8 mouse cellular contexts compared by ENCODE assay signal in the genomic region with DNA sequence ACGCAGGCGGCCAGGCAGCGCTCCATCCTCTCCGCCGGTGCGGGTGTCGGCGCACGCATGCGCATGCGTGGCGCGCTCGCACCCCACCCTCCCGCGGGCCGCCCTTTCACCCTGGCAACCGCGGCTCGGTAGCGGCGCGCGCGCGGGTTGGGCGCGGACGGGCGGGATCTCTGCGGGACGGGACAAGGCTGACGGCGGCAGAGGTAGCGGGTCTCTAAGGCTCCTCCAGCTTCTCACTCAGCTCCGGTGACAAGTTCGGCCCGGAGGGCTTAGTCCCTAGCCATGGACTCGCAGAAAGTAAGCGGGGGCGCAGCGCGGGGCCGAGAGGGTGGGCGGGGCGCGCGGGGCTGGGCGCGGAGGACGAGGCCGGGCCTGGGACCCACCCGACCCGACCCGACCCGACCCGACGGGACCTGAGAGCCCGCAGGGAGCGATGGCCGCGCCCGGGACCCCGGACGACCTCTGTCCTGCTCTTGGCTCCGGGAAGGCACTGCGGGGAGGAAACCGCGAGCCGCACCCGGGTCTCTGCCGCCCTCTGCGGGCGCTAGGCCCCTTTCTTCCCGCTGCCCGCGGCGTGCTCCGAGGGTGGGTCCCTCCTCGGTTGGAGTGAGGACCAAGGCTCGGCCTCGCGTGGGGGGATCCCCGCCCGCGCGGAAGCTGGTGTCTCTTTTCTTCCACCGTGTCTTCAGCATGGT. TPM values are rescaled to one million over a fixed set of nuclear protein-coding genes. Genes with fewer than 3 reads are reported as not detected.
A peak's percentile ranks its signal among the peaks of the same experiment; 100 is the strongest.
DNase-seq lines count a peak whose midpoint lies in the region; ATAC-seq and TF ChIP-seq lines count a peak whose summit lies in the region.

Gene Fsd1l (plus strand): TSS at position 156 of the 695 bp plus-strand sequence.

- peaks cover 10% of the 10 kb centered on the region; the same call in 1 of the 2 replicates for H3K27me3 ChIP-seq in heart, embryonic 13.5 days (replicated peaks)
- H3K27me3 ChIP-seq in kidney, postnatal 0 days (ENCODE audit: insufficient read depth, low read length) = no peaks in the 10 kb centered on the region
- peaks cover 44% of the 10 kb centered on the region for H3K27me3 ChIP-seq in liver, embryonic 12.5 days (replicated peaks)
- H3K27me3 ChIP-seq in stomach, embryonic 14.5 days (ENCODE audit: control insufficient read depth, insufficient read depth, low read length) = no peaks in the 10 kb centered on the region

- peak within 1 kb of the TSS; percentile 90 for H3K9ac ChIP-seq in heart, embryonic 13.5 days
- H3K9ac ChIP-seq in kidney, postnatal 0 days (ENCODE audit: low read depth, low read length) = peak within 1 kb of the TSS; percentile 79
- H3K9ac ChIP-seq in liver, embryonic 12.5 days = peak within 1 kb of the TSS; percentile 59
- H3K9ac ChIP-seq in stomach, embryonic 14.5 days (replicated peaks; ENCODE audit: low read depth, low read length) = peak within 1 kb of the TSS; percentile 72

- H3K4me1 ChIP-seq in brown adipose tissue, adult 24 weeks (ENCODE audit: control insufficient read depth, insufficient read depth, insufficient read length, low read length) = no peaks in the 10 kb centered on the region
- H3K4me1 ChIP-seq in heart, embryonic 13.5 days = peaks cover 16% of the 10 kb centered on the region; the same call in 1 of the 2 replicates
- H3K4me1 ChIP-seq in kidney, postnatal 0 days (replicated peaks; ENCODE audit: insufficient read depth, low read length) = no peaks in the 10 kb centered on the region
- H3K4me1 ChIP-seq in liver, embryonic 12.5 days = peaks cover 12% of the 10 kb centered on the region; the same call in 1 of the 2 replicates
- no peaks in the 10 kb centered on the region for H3K4me1 ChIP-seq in stomach, embryonic 14.5 days (ENCODE audit: control insufficient read depth, insufficient read depth, low read length)

- ATAC-seq in erythroid progenitor cell, adult 5-6 weeks (replicated peaks; ENCODE audit: low FRiP score, poor library complexity, severe bottlenecking) = peak; percentile 81
- ATAC-seq in heart, embryonic 13.5 days (ENCODE audit: extremely low read depth, insufficient number of reproducible peaks, low FRiP score, low TSS enrichment) = peak; percentile 67; the same call in 1 of the 2 replicates
- peak; percentile 78 for ATAC-seq in kidney, postnatal 0 days (replicated peaks; ENCODE audit: low FRiP score, low read depth)
- ATAC-seq in liver, embryonic 12.5 days = peak; percentile 66
- ATAC-seq in stomach, embryonic 14.5 days (ENCODE audit: insufficient number of reproducible peaks, insufficient read depth, low FRiP score, low read depth) = peak; percentile 78

- WGBS in heart, embryonic 13.5 days = under 1% methylated on average over 77 of the region's 88 CpGs
- WGBS in kidney, postnatal 0 days = under 1% methylated on average over 74 of the region's 88 CpGs
- WGBS in liver, embryonic 12.5 days (ENCODE audit: insufficient replicate concordance) = under 1% methylated on average over 81 of the region's 88 CpGs
- WGBS in stomach, embryonic 14.5 days = under 1% methylated on average over 77 of the region's 88 CpGs

- 0 out of 2 replicates have a peak within 1 kb of the TSS, but pooled peaks have one; percentile 6 for H3K27ac ChIP-seq in brown adipose tissue, adult 24 weeks (replicated peaks; ENCODE audit: low read depth, low read length)
- H3K27ac ChIP-seq in heart, embryonic 13.5 days (replicated peaks) = 0 out of 2 replicates have a peak within 1 kb of the TSS, but pooled peaks have one; percentile 10
- H3K27ac ChIP-seq in kidney, postnatal 0 days = peak within 1 kb of the TSS; percentile 54; the same call in 1 of the 2 replicates
- H3K27ac ChIP-seq in liver, embryonic 12.5 days = peak within 1 kb of the TSS; percentile 1; the same call in 1 of the 2 replicates
- peak within 1 kb of the TSS; percentile 63; the same call in 1 of the 2 replicates for H3K27ac ChIP-seq in stomach, embryonic 14.5 days (ENCODE audit: low read length)

- no peaks in the 10 kb centered on the region for H3K9me3 ChIP-seq in heart, embryonic 13.5 days
- H3K9me3 ChIP-seq in kidney, postnatal 0 days (replicated peaks; ENCODE audit: low read length) = no peaks in the 10 kb centered on the region
- H3K9me3 ChIP-seq in liver, embryonic 12.5 days (replicated peaks) = no peaks in the 10 kb centered on the region
- H3K9me3 ChIP-seq in stomach, embryonic 14.5 days (ENCODE audit: control insufficient read depth, low read depth, low read length) = no peaks in the 10 kb centered on the region

- peak; percentile 58 for TF ChIP-seq CTCF in kidney, postnatal 0 days (IDR thresholded peaks at IDR 0.05; ENCODE audit: low read depth)

- H3K4me3 ChIP-seq in brown adipose tissue, adult 24 weeks (ENCODE audit: insufficient read depth, low read depth, low read length) = peak within 1 kb of the TSS; percentile 76
- peak within 1 kb of the TSS; percentile 87 for H3K4me3 ChIP-seq in heart, embryonic 13.5 days
- peak within 1 kb of the TSS; percentile 77 for H3K4me3 ChIP-seq in kidney, postnatal 0 days (replicated peaks; ENCODE audit: low read depth, low read length)
- H3K4me3 ChIP-seq in liver, embryonic 12.5 days = peak within 1 kb of the TSS; percentile 66
- H3K4me3 ChIP-seq in stomach, embryonic 14.5 days (ENCODE audit: low read depth, low read length) = peak within 1 kb of the TSS; percentile 83

- no peaks in the 10 kb centered on the region for H3K36me3 ChIP-seq in heart, embryonic 13.5 days
- H3K36me3 ChIP-seq in kidney, postnatal 0 days (ENCODE audit: insufficient read depth, low read length) = no peaks in the 10 kb centered on the region
- H3K36me3 ChIP-seq in liver, embryonic 12.5 days = no peaks in the 10 kb centered on the region
- no peaks in the 10 kb centered on the region for H3K36me3 ChIP-seq in stomach, embryonic 14.5 days (ENCODE audit: control insufficient read depth, insufficient read depth, low read length)

- DNase-seq in CD4-positive helper T cell, adult 2 months (ENCODE audit: low read depth, low spot score) = peak; percentile 14
- DNase-seq in kidney, postnatal 0 days (ENCODE audit: low spot score) = peak; percentile 79
- DNase-seq in natural killer cell, adult 2 months (ENCODE audit: low spot score in 2 of 2) = peak; percentile 5 to 13

- peak within 1 kb of the TSS; percentile 81 for H3K4me2 ChIP-seq in heart, embryonic 13.5 days
- peak within 1 kb of the TSS; percentile 68 for H3K4me2 ChIP-seq in kidney, postnatal 0 days (ENCODE audit: low read length)
- peak within 1 kb of the TSS; percentile 85 for H3K4me2 ChIP-seq in liver, embryonic 12.5 days
- H3K4me2 ChIP-seq in stomach, embryonic 14.5 days (replicated peaks; ENCODE audit: low read depth, low read length) = peak within 1 kb of the TSS; percentile 70

RNA-seq across cellular contexts. Expression of gene Fsd1l, which starts in this region (rescaled TPM):
- polyA plus RNA-seq in brown adipose tissue, adult 24 weeks (2012; ENCODE audit: insufficient read depth, insufficient read length, missing spikeins) = 2.5 and 3.8 TPM in 2 replicates
- 15.5 and 22.6 TPM in 2 replicates for total RNA-seq in erythroid progenitor cell, adult 5-6 weeks (2015; ENCODE audit: low replicate concordance)
- 17.3 and 25.7 TPM in 2 replicates for total RNA-seq in erythroid progenitor cell, adult 5-6 weeks (2017; ENCODE audit: low replicate concordance)
- 7.9 and 9.8 TPM in 2 replicates for polyA plus RNA-seq in heart, embryonic 13.5 days (2015; fragmentation: Nextera tagmentation; extraction: Ambion mirVana)
- 5.0 and 6.2 TPM in 2 replicates for polyA plus RNA-seq in kidney, postnatal 0 days (2015; fragmentation: Nextera tagmentation; extraction: Ambion mirVana)
- 1.5 TPM in 2 replicates for polyA plus RNA-seq in liver, embryonic 12.5 days (2016; fragmentation: Nextera tagmentation; extraction: Ambion mirVana)
- 11.1 and 11.4 TPM in 2 replicates for polyA plus RNA-seq in stomach, embryonic 14.5 days (2014; fragmentation: Nextera tagmentation; extraction: Ambion mirVana)

Comparison
In these comparisons a context has a peak if more than half of its experiments do, and no peak if none do; other contexts are left out.
1. Peak in every context shown above with its lines: DNase-seq, ATAC-seq, H3K4me3 ChIP-seq and H3K27ac ChIP-seq.
2. DNase-seq: peak in every context shown above with its lines; median percentile 79 in kidney, postnatal 0 days; 14 in CD4-positive helper T cell, adult 2 months; 9 in natural killer cell, adult 2 months.
3. H3K27ac ChIP-seq: peak in every context shown above with its lines; median percentile 63 in stomach, embryonic 14.5 days; 54 in kidney, postnatal 0 days; 10 in heart, embryonic 13.5 days; 6 in brown adipose tissue, adult 24 weeks; 1 in liver, embryonic 12.5 days.